Mouse (Mus musculus) layer of hippocampus, adult 11-12 months (tissue): ENCODE results near the gene Ttll5.
A peak's percentile ranks its signal among the peaks of the same experiment; 100 is the strongest.

Experiments
- DNase-seq: peaks from one replicate; pipeline ENCODE4 v3.0.0; 2022; ENCODE audit warnings: low spot score

Ttll5 gene

DNA sequence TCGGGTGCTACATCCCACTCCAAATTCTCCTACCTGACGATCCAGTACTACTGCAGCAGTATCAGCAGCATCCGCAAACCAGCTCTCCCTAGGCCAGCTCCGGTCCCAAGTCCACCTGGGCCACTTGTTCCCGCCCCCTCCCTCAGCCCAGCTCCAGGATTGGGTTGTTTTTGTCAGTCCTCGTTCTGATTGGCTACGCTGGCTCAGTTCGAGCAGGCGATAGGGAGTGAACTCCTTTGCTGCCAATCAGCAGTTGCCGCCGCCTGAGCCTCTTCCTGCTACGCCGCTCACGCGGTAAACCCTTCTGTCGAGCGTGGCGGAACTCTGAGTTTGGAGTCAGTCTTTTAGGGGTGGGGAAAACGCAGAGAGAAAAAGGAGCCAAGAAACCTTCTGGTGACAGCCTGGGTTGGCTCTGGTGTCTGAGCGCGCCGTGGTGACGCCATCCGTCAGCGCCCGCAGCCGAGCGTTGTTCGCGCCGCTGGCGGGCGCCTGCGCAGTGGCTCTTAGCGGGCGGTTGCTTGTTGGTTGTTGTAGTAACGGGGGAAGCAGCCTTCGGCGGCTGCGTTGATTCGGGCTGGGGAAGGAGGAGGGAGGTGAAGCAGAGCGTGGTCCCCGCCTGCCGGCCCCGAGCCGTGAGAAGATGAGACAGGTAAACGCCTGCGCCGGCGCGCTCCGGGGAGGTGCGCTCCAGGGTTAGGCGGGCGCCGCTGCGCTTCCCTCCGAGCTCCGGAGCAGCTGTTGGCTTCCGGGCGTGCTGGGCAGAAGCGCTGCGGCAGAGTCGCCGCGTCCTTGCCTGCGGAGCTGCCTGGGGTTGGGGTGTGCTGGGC is at the start of gene Ttll5, which contains the start of gene Erg28:
TSS of gene Ttll5 (plus strand) at position 222 of the 827 bp plus-strand sequence.
TSS of gene Erg28 (minus strand) at position 113 of the 827 bp plus-strand sequence.
- DNase-seq = peak; percentile 95

DNA sequence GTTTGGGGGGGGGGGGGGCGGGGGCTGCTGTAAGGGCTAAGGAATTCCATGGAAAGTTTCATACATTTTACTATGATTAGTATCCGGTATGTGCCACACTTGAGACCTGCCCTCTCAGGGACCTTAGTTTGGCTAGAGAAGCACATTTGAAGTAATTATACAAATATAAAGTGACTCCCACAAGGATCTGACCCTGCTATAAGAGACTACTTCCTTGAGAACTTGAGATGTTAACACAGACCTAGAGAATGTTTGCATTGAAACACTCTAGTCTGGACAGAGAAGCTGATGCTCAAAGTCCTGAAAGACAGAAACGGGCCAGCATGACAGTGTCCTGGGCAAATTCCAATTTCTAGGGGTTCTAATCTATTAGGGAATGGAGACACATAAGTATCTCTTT is 45.5 kb upstream of the Ttll5 start:
- DNase-seq = no peak

DNA sequence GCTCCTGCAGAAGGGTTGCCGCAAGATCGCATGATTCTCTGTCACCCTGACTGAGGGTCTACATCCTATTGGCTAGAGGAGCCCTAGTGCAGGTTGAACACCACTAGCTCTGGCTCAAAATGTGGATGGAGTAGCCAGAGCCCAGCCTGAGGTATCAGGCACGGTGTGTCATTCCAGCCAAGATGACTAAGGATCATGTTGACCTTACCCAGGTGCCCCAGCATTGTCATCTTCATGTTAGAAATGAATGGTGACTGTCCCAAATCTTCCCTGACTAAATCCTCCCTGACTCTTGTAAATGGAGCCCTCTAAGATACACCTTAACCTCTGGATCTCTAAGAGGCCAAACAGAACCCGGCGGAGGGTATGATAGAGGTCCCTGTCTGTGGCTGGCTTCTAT is 44.8 kb upstream of the Ttll5 start:
- no peak for DNase-seq

DNA sequence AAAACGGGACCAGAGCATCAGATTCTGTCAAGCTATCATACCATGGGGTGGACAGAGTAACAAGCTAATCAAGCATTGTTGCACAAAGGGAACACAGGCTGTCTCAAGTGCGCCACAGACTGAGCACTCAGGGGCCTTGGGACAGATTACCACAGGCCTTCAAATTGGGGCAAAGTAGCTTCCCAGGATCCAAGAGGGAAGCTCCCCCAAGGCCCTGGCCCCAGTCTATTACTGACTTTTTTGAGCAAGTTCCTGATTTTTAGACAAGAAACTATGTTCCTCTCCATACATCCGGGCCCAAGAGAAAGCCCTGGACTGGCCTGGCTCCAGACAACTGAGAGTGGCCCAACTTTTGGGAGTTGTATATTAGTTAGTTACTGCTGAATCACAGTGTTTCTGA is 42.9 kb upstream of the Ttll5 start:
- no peak for DNase-seq

DNA sequence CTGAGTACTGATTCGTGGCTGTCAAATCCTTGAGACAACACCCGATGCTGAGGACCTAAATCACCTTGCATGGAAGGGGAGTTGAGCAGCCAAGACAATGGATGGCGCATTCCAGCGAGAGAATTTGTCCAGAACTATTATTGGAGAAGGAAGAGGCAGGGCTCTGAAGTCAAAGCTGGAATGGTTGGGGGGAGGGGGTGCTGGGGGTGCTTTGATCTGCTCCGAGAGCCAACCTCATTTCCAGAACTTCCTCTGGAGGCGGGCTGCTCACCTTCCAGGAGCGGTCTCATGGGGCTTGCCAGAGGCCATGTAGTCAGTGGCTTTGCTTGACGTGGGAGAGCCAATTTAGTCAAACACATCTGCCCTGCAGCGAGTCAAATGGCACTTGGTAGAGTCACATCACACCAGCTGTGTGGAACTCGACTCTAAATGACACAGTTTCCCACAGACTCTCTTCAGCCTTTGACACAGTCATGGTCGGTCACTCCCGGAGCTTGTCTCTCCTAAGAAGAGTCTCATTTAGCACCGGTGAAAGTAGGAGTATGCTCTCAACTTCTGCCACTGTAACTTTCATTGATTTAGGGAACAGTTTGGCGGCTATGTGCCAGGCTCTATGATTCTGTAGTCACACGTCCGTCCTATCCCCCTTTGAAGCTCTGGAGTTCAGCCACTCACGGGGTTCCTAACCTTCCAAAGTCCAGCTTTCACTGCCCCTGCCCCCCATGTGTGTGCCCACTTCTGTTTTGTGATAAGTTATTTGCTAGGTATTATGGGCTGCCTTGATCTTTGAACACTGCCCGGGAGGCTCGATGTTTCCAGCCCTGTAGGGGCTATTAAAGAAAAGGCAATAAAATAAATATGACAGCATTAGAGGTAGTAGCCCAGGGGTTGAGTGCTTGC is 39.3 kb upstream of the Ttll5 start:
- DNase-seq = no peak

DNA sequence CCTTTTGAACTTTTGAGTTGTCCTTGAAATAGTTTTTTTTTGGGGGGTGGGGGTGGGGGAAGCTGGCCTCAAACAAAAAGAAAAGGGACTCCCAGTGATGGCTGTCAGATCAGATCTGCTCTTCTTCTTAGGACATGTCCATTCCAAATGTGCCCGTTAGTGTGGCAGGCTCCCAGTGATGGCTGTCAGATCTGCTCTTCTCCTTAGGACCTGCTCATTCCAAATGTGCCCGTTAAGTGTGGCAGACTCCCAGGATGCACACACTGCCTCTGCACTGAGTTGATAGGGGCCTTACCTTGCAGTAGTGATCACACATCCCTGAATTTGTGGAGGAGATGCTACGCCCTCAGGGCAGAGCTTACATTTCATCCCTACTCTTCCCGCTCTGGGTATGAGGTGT is 32.3 kb upstream of the Ttll5 start:
- DNase-seq = no peak

DNA sequence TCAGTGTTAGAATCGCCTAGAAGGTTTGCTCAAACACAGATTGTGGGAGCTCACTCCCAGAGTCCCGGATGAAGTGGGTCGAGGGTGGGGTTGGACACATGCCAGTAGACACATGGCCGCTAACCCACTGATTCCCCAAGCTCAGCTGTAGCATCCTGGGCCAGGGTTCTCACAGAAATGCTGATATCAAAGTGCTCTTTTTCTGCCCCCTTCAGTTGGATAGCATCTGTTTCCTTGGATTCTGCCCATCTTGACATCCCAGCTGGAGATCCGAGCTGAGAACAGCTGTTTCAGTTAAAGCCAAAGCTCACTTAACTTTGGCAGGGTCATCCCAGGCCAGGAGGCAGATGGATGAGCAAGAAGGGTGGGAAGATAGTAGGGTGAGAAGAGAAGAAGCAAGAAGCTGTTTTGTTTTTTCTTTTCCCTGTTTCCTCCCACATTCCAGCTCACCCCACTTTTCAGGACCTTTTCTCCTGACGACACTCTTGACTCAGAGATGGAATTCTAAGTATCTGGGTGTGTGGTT is 31.6 kb upstream of the Ttll5 start:
- peak; percentile 60 for DNase-seq

DNA sequence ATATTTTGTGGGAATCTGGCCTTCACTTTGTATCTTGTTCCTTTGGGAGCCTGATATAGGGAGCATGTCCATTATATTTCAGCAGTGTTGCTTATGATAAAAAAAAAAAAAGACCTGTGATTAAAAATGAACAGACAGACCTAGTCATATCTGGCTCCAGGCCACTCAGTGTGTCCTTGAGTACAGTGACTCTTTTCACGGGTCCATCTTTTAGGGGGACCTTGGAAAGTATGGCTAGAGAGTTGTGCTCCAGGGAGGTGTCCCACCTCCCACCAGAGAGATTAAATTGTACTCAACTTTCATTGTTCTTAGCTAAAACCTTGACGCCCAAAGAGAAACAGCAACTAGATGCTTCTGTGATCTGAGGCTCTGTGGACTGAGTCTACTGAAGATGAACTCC is 30.4 kb upstream of the Ttll5 start:
- DNase-seq = no peak

DNA sequence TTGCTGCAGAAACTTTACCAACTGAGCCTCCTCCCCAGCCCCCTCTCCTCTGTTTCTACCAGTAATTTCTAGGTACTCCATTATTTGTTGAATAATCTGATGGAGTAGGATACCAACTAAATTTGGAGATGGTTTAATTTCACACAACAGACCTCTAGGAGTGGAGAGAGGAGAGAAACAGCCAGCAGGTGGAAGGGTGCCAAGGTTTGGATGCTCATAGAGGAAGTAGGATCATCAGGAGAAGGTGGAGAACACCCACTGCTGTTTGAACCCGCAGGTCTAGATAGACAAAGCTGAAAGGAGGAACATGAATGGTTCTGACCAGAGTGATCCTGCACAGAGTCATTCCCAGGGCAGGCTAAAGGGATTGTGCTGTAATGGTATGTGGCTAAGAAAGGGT is 28.9 kb upstream of the Ttll5 start:
- DNase-seq = no peak

DNA sequence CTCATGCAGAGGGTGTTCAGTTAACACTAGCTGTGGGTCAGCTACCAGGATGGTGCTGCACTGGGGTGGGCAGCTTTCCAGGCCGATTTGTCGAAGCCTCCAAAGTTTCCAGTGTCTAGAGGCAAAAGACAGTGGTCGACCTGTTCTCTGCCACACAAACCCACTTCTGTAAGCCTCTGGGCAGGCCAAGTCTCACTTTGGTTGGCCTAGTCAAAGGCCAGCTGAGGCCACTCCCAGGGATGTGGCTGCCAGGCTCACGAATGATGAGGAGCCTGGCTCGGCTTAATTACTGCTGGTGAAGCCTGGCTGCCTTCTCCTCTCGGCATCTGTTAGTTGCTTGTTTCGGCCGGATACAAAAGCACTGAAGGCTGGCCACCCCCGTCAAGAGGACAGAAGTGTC is 24.4 kb upstream of the Ttll5 start:
- DNase-seq = no peak

DNA sequence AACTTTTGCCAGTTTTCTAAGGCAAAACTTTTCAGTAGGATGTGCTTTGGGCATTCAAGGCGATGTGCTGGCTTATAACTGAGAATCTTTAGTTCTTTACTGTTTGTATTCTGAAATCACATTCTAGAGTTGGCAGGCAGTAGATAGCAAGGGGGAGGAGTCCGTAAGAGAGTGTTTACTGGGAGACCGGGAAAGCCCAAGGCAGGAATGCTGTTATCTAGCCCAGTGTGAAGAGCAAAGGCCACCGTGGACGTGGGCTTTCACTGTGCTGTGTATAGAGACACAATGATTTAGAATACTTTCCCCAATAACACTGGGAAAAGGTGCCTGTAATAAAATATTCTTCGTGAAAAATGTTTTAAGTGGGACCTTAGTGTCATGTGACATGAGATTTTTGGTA is 14.7 kb upstream of the Ttll5 start:
- no peak for DNase-seq

DNA sequence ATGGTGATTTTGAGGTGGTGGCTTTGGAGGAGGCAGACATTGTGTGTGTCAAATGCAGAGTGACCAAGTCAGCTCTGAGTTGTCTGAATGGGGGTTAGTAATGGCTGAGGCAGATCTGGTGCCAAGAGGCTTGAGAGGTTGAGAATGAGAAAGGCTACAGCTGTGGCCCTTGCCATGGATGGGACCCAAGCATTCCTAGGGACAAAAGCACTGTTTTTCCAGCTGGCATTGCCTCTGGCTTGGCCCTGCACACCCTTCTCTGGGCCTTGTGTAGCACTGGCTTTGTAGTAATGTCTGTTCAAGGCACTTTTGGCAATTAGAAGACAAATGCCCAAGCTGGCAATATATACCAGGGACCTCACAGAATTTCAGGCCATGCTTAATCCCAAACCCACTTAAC is 13.5 kb upstream of the Ttll5 start:
- no peak for DNase-seq

DNA sequence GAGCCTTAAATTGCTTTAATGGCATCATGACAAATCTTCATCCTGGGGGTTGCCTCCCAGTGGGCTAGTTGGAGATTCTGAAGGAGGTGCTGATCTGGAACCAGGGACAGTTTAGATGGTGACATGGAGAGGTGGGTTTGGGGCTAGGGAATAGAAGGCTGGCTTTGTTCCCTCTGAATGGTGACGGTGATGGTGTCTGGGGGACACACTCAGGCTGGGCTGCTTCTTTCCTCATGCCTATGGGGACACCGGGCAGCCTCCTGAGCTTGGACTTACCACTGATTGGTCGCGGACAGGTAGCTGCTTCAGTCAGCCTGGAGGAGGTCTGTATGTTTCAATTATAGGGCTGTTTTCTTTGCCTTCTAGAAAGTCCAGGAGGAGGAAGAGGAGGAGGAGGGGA is 12.8 kb upstream of the Ttll5 start:
- DNase-seq = no peak

DNA sequence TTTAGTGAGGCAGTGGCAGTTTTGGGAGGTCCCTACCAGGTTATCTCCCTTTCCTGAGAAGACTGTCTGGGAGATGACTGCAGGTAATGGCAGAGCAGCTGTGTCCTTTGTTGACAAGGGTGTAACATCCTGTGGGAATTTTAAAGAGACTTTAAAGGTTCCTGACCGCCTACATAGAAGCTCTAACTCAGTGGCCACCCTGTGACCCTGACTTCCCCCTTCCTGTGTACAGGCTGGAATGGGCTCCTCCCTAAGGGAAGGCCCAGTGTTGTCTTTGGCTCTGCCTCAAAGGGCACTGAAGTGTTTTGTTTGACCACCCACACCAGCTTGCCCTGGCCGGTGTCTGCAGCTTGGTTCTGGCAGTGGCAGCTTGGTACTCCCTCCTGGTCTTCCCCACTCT is 10.9 kb upstream of the Ttll5 start:
- no peak for DNase-seq

DNA sequence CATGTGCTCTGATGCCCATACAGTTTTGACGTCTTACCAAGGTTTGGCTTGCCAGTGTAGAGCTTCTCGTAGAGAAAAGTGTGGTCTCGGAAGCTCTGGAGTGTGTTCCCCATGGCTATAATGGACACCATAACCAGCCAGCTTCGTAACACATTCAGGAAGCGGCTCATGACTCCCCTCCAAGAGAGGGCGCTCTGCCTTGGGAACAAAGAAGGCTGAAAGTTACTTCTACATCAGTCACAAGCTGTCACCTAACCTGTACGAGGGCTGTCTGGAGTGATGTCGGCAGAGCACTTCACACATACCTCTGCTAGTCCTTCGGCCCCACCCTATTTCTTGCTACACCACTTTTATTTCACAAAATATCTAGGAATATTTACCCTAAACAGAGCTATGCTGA is 2.4 kb upstream of the Ttll5 start:
- DNase-seq = no peak

DNA sequence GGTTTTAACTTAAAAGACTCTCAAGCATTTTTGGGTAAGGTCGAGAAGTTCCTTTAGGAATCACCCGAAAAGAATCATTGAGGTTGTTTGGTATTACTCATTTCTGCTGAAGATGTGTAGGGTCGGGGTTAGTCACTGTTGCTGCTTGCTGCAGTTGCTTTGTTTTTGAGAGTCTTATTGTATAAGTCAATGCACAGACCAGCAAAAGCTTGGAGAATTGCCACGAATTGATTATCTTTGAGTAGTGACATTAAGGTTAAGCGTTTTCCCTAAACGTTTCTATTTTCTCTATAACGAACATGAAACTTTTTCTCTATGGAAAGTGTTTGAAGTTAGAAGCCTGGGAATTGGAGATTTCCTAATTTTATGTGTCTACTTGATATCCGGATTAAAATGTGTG is 902 bp downstream of the Ttll5 start:
- no peak for DNase-seq

DNA sequence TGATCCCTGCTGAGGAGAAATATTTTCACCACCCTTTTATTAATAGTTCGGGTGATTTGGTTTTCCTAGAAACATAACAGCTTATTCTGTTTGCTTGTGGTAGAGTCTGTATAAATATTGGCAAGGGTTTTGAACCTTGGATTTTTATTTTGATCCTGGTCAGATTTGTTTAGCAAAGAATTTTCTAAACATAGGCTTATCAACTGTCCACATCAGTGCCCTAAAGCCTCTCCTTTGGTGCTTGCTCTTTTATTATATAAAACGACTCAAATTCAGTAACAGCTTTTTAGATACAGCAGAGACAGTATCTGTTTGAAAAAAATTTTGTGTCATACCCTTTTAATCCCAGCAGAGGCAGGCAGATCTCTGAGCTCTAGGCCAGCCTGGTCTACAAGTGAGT is 1.4 kb downstream of the Ttll5 start:
- DNase-seq = no peak

DNA sequence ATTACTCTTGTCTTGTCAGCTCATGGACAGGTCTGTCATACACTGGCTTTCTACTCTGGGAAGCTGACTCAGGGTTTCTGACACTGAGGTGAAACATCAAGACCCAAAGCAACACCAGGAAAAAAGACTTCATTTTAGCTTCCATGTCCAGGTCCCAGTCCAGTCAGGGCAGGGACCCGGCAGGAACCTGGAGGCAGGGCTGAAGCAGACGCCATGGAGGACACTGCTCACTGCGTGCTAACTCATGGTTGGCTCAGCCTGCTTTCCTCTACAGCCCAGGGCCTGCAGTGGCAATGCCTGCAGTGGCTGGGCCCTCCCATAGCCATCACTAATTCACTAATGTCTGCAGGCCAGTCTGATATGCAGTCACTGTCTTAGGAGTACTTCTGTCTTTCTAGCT is 4.4 kb downstream of the Ttll5 start:
- no peak for DNase-seq

DNA sequence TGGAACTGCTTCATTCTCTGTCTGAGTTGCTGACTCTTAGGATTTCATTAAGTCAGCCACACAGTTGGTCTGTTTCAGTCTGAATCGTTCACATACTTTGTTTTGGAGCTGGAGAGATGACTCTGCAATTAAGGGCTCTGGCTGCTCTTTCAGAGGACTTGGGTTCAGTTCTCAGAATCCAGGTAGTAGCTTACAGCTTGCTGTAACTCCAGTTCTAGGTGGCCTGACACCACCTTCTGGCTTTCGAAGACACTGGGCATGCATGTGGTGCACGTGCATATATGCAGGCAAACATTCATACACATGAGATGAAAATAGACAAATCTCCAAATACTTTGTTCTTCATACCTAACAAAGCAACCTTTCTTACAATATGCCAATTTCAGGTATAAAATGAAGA is 5.4 kb downstream of the Ttll5 start:
- DNase-seq = no peak

DNA sequence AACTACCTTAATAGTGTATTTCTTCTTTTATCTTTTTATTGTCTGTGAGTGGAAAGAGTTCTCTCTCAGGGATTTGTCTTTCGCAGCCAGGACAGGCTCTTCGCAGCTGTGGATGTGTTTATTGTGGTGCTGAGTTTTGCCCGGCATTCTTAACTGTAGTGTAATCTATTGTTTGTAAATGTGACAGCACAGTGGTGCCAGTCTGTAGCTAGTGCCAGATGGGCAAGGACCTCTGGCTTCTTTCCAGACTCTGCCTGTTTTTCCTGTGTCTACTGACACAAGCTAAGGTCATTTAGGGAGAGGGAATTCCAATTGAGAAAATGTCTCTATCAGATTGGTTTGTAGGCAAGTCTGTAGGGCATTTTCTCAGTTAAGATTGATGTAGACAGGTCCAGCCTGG is 6.2 kb downstream of the Ttll5 start:
- DNase-seq = peak; percentile 68

DNA sequence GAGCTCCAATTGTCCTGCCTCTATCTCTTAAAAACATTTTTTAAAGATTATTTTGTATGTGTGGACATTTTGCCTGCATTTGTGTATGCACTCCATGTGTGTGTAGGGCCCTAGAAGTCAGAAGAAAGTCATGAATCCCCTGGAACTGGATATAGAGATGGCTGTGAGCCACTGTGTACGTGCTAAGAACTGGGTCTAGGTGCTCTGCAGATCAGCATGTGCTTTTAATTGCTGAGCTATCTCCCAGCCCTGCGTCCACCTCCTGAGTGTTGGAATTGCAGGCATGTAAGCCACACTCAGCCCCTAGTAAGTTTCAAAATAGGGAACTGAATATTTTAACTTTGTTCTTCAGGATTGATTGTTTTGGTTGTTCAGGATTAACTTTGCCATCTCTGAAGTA is 10.1 kb downstream of the Ttll5 start:
- no peak for DNase-seq

DNA sequence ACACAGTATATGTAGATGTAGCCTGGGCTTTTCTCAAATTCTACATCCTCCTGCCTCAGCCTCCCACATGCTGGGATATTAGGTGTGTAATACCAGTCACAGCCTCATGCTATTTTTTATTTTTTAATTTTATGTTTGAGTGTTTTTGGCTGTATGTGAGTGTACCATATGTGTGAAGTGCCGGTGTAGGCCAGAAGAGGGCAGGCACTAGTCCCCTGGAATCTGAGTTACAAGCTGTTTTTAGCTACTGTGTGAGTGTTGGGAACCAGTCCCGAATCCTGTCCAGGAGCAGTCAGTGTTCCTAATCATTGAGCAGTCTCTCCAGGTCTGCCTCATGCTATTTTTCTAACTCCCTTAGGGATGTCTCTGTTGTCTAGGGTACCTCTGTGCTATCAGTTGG is 13.3 kb downstream of the Ttll5 start:
- no peak for DNase-seq

DNA sequence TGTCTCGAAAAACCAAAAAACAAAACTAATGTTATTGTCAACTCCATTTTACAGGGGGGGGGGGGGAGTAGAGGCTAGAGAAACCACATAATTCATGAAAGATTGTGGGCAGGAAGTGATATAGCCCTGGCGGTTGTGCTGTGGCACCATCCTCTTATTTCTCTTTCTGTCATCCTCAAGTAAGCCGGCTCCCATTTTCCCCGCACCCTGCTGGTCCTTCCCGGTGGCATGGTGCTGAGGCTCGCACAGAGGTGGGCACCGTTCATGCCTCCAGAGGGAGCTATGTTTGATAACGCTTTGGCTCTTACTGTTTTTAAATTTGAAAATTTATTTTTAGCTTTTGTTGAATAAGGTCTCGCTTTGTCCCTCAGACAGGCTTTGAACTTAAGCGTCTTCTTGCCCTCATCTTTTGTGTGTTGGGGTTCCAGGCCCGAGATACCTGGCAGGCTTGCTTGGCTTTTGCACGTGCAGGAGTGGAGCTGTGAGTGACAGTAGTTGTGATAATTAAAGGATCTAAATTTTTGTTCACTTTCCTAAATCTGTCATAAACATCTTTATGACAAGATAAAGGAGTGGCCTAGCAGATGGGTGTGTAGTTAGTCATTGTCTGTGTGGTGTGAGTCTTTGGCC is 15.0 kb downstream of the Ttll5 start:
- DNase-seq = no peak
